Mouse (Mus musculus) cortical plate, adult 2 months (tissue): ENCODE measurements around the gene Grb7.

ENCODE experiments used
- CTCF ChIP-seq: fragments of 200-500 bp; IDR thresholded peaks from 2 replicates; pipeline ENCODE4 v1.5.1; 2011; ENCODE audit warnings: mild to moderate bottlenecking, control low read depth, low read length; ENCODE audit not compliant: insufficient read depth; ENCODE audit errors: extremely low read depth
- POLR2A ChIP-seq: fragments of 200-500 bp; IDR thresholded peaks from 2 replicates; pipeline ENCODE4 v1.6.1; 2011; ENCODE audit warnings: mild to moderate bottlenecking, low read length, control low read depth; ENCODE audit not compliant: insufficient read depth; ENCODE audit errors: extremely low read depth

GRCm38 (mm10) chr11:98448191-98448790, 2.1 kb downstream of the Grb7 start:
- TF ChIP-seq CTCF (no peak), POLR2A (no peak)
